ENCODE assay signal across 8 mouse cellular contexts in the genomic region with DNA sequence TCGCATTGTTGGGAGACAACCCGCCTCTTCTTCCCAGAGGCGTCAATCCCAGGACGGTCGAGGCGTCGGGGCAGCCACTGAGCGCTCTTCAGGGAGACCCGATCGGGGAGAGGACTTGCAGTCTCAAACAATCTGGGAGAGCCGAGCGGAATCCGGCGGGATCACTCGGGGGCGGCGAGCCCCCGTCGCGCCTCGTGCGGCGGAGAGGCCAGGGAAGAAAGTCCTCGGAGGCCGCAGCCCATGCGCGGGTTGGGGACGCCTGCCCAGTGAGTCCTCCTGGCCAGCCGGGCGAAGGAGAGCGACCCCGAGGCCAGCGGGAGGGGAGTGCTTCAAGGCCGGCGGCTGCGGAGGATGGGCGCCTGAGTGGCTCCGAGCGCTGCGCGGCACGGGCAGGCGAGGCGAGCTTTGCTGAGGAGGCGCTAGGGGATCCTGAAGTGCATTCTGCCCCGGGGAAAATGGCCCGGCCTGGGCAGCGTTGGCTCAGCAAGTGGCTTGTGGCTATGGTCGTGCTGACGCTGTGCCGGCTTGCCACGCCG. TPM values are rescaled to one million over a fixed set of nuclear protein-coding genes. Genes with fewer than 3 reads are reported as not detected.
DNase-seq lines count a peak whose midpoint lies in the region; ATAC-seq and TF ChIP-seq lines count a peak whose summit lies in the region.

No protein-coding gene starts in this region.

- H3K9me3 ChIP-seq in hindbrain, embryonic 13.5 days: no peaks in the 10 kb centered on the region
- no peaks in the 10 kb centered on the region for H3K9me3 ChIP-seq in liver, embryonic 14.5 days (ENCODE audit: control insufficient read depth, low read length)

- H3K27me3 ChIP-seq in liver, adult 2 months (ENCODE audit: control insufficient read depth, insufficient read depth, low read length): no peaks in the 10 kb centered on the region
- peaks cover 31% of the 10 kb centered on the region for H3K27me3 ChIP-seq in hindbrain, embryonic 13.5 days
- H3K27me3 ChIP-seq in liver, embryonic 14.5 days (ENCODE audit: control insufficient read depth, insufficient read depth, low read length): peaks cover 8% of the 10 kb centered on the region

- no peak for TF ChIP-seq EP300 in liver, embryonic 14.5 days (IDR thresholded peaks at IDR 0.05; ENCODE audit: low read depth)

- peak overlapping the region; percentile 83 for H3K9ac ChIP-seq in liver, adult 2 months (ENCODE audit: low read depth, low read length)
- H3K9ac ChIP-seq in hindbrain, embryonic 13.5 days: peak overlapping the region; percentile 87
- 0 out of 2 replicates have a peak overlapping the region, but pooled peaks have one; percentile 9 for H3K9ac ChIP-seq in liver, embryonic 14.5 days (replicated peaks)

- TF ChIP-seq CTCF in liver, adult 2 months (IDR thresholded peaks at IDR 0.05; ENCODE audit: low read depth, low read length): no peak
- TF ChIP-seq CTCF in embryonic fibroblast, embryonic 13.5 days (IDR thresholded peaks at IDR 0.05; ENCODE audit: borderline replicate concordance, insufficient read depth, low read length): no peak
- no peak for TF ChIP-seq CTCF in liver, embryonic 14.5 days (IDR thresholded peaks at IDR 0.05; ENCODE audit: low read depth)
- no peak for TF ChIP-seq CTCF in olfactory bulb, adult 2 months (IDR thresholded peaks at IDR 0.05; ENCODE audit: insufficient read depth, low read depth, low read length)

- under 1% methylated on average over 47 of the region's 53 CpGs for WGBS in liver, adult 2 months
- WGBS in hindbrain, embryonic 13.5 days: 12% methylated on average over 44 of the region's 53 CpGs
- 18% methylated on average over 51 of the region's 53 CpGs for WGBS in liver, embryonic 14.5 days (ENCODE audit: insufficient replicate concordance)
- 23% methylated on average over 51 of the region's 53 CpGs for WGBS in olfactory bulb, adult 2 months

- TF ChIP-seq POLR2A in liver, adult 2 months (IDR thresholded peaks at IDR 0.05; ENCODE audit: extremely low read depth, insufficient read depth, low read length): no peak
- no peak for TF ChIP-seq POLR2A in embryonic fibroblast, embryonic 13.5 days (IDR thresholded peaks at IDR 0.05; ENCODE audit: low read depth, low read length)
- no peak for TF ChIP-seq POLR2A in olfactory bulb, adult 2 months (IDR thresholded peaks at IDR 0.05; ENCODE audit: insufficient read depth, low read depth, low read length)

- H3K79me2 ChIP-seq in liver, adult 2 months (ENCODE audit: control insufficient read depth, insufficient read depth, low read length): peaks cover 26% of the 10 kb centered on the region; the same call in 1 of the 2 replicates

- peak overlapping the region; percentile 75 for H3K4me2 ChIP-seq in hindbrain, embryonic 13.5 days
- peak overlapping the region; percentile 59 for H3K4me2 ChIP-seq in liver, embryonic 14.5 days (ENCODE audit: low read depth)

- no peaks in the 10 kb centered on the region for H3K36me3 ChIP-seq in liver, adult 2 months (ENCODE audit: control insufficient read depth, insufficient read depth, low read length)
- H3K36me3 ChIP-seq in hindbrain, embryonic 13.5 days: no peaks in the 10 kb centered on the region
- H3K36me3 ChIP-seq in liver, embryonic 14.5 days (replicated peaks; ENCODE audit: control insufficient read depth, insufficient read depth, low read depth): no peaks in the 10 kb centered on the region

- peak; percentile 34 for DNase-seq in liver, adult 2 months (ENCODE audit: extremely low read depth, low read depth, low spot score)
- DNase-seq in liver: no peak
- peak; percentile 48 for DNase-seq in adipocyte (ENCODE audit: low spot score)
- no peak for DNase-seq in liver, embryonic 14.5 days (ENCODE audit: low read depth in 3 of 3, low spot score in 3 of 3)
- DNase-seq in ovary, postnatal 14 days (ENCODE audit: low spot score): no peak

- peak overlapping the region; percentile 69 for H3K27ac ChIP-seq in liver, adult 2 months (replicated peaks; ENCODE audit: insufficient read depth, low read depth, low read length)
- peak overlapping the region; percentile 48 for H3K27ac ChIP-seq in embryonic fibroblast, embryonic 13.5 days (ENCODE audit: insufficient read depth, low read length)
- peak overlapping the region; percentile 84 for H3K27ac ChIP-seq in hindbrain, embryonic 13.5 days
- no peak overlapping the region for H3K27ac ChIP-seq in liver, embryonic 14.5 days
- H3K27ac ChIP-seq in olfactory bulb, adult 2 months (ENCODE audit: insufficient read depth, low read depth, low read length): peak overlapping the region; percentile 59

- peaks cover 31% of the 10 kb centered on the region for H3K4me1 ChIP-seq in liver, adult 2 months (ENCODE audit: control insufficient read depth, insufficient read depth, low read length)
- no peaks in the 10 kb centered on the region; the same call in 1 of the 2 replicates for H3K4me1 ChIP-seq in embryonic fibroblast, embryonic 13.5 days (ENCODE audit: control insufficient read depth, insufficient read depth, low read length)
- peaks cover 29% of the 10 kb centered on the region for H3K4me1 ChIP-seq in hindbrain, embryonic 13.5 days (replicated peaks)
- H3K4me1 ChIP-seq in liver, embryonic 14.5 days (replicated peaks; ENCODE audit: control insufficient read depth in 2 of 2, insufficient read depth in 2 of 2, low read length in 1 of 2): no peaks in the 10 kb centered on the region; a peak in 1 of 4 replicates
- peaks cover 38% of the 10 kb centered on the region for H3K4me1 ChIP-seq in olfactory bulb, adult 2 months (ENCODE audit: control insufficient read depth, insufficient read depth, low read length)

- no peak for ATAC-seq in hindbrain, embryonic 13.5 days (ENCODE audit: low FRiP score)
- no peak for ATAC-seq in liver, embryonic 14.5 days (ENCODE audit: insufficient read depth)

- H3K4me3 ChIP-seq in liver, adult 2 months (ENCODE audit: insufficient read depth, low read depth, low read length): peak overlapping the region; percentile 77
- peak overlapping the region; percentile 93 for H3K4me3 ChIP-seq in embryonic fibroblast, embryonic 13.5 days (ENCODE audit: insufficient read depth, low read length)
- peak overlapping the region; percentile 66 for H3K4me3 ChIP-seq in hindbrain, embryonic 13.5 days
- H3K4me3 ChIP-seq in liver, embryonic 14.5 days (ENCODE audit: insufficient read depth in 1 of 2, low read depth in 2 of 2, low read length in 2 of 2): peak overlapping the region; percentile 29 to 53
- H3K4me3 ChIP-seq in olfactory bulb, adult 2 months (ENCODE audit: insufficient read depth, low read depth, low read length): peak overlapping the region; percentile 76

RNA-seq across cellular contexts. Expression of gene Efnb1, which starts 0.6 kb away (rescaled TPM):
- total RNA-seq in liver, adult 2 months (2014; rRNA removed): 4.9 and 5.4 TPM in 2 replicates
- 12.4 TPM in 2 replicates for polyA plus RNA-seq in liver, adult 2 months (2012; rRNA removed)
- 32.6 TPM in 2 replicates for polyA plus RNA-seq in embryonic fibroblast, embryonic 13.5 days (2011; ENCODE audit: insufficient read length, low read depth, missing spikeins)
- polyA plus RNA-seq in hindbrain, embryonic 13.5 days (2015; fragmentation: Nextera tagmentation; extraction: Ambion mirVana): 26.6 and 33.0 TPM in 2 replicates
- 3.6 and 3.8 TPM in 2 replicates for polyA plus RNA-seq in liver, embryonic 14.5 days (2012; rRNA removed)
- 2.4 and 3.5 TPM in 2 replicates for polyA plus RNA-seq in liver, embryonic 14.5 days (2014; fragmentation: Nextera tagmentation; extraction: Ambion mirVana)
- not detected in 2 replicates for polyA plus RNA-seq in olfactory bulb, adult 2 months (2012; ENCODE audit: insufficient read depth, insufficient read length, low replicate concordance, missing spikeins)

Comparison
In these comparisons a context has a peak if more than half of its experiments do, and no peak if none do; other contexts are left out.
1. DNase-seq: peak in liver, adult 2 months (single experiment) and adipocyte (single experiment); none in liver (single experiment), liver, embryonic 14.5 days (0 of 3) and ovary, postnatal 14 days (single experiment).
2. H3K4me3 ChIP-seq: peak in every context shown above with its lines; median percentile 93 in embryonic fibroblast, embryonic 13.5 days; 77 in liver, adult 2 months; 76 in olfactory bulb, adult 2 months; 66 in hindbrain, embryonic 13.5 days; 41 in liver, embryonic 14.5 days.
3. H3K9ac ChIP-seq: peak in every context shown above with its lines; median percentile 87 in hindbrain, embryonic 13.5 days; 83 in liver, adult 2 months; 9 in liver, embryonic 14.5 days.